Mouse (Mus musculus) olfactory bulb, adult 2 months (tissue): ENCODE data around the gene LTO1. TPM values are rescaled to one million over a fixed set of nuclear protein-coding genes. Genes with fewer than 3 reads are reported as not detected.

Source experiments
- H3K27ac ChIP-seq: fragments of 200-500 bp; 2 replicates; pipeline ENCODE4 v1.5.1; 2012; ENCODE audit warnings: low read depth, low read length; ENCODE audit not compliant: insufficient read depth
- H3K4me1 ChIP-seq: fragments of 200-500 bp; 2 replicates; pipeline ENCODE4 v1.6.1; 2012; ENCODE audit warnings: low read length; ENCODE audit not compliant: control insufficient read depth, insufficient read depth
- H3K4me3 ChIP-seq: fragments of 200-500 bp; 2 replicates; pipeline ENCODE4 v1.5.1; 2012; ENCODE audit warnings: mild to moderate bottlenecking, low read depth, low read length, moderate library complexity; ENCODE audit not compliant: insufficient read depth
- CTCF ChIP-seq: fragments of 200-500 bp; IDR thresholded peaks from 2 replicates; pipeline ENCODE4 v1.5.1; 2012; ENCODE audit warnings: low read depth, mild to moderate bottlenecking, low read length, moderate library complexity; ENCODE audit not compliant: insufficient read depth
- POLR2A ChIP-seq: fragments of 200-500 bp; IDR thresholded peaks from 2 replicates; pipeline ENCODE4 v1.6.1; 2012; ENCODE audit warnings: mild to moderate bottlenecking, low read depth, low read length, moderate library complexity; ENCODE audit not compliant: insufficient read depth
- WGBS: fragments of 180-500 bp; shearing (Covaris S2); methylation state at CpG from one replicate; pipeline ENCODE4 v1.1.7; 2018; 5-methylcytosine and 5-hydroxymethylcytosine counted together
- polyA plus RNA-seq: library from polyadenylated mRNA; stranded (reverse); fragments of >200 nt; gene quantifications from 2 replicates; pipeline ENCODE4 v1.2.4, GENCODE M21; 2012; ENCODE audit warnings: low replicate concordance; ENCODE audit not compliant: missing spikeins, insufficient read depth, insufficient read length

LTO1 gene
- polyA plus RNA-seq, 1 experiment: not detected

DNA sequence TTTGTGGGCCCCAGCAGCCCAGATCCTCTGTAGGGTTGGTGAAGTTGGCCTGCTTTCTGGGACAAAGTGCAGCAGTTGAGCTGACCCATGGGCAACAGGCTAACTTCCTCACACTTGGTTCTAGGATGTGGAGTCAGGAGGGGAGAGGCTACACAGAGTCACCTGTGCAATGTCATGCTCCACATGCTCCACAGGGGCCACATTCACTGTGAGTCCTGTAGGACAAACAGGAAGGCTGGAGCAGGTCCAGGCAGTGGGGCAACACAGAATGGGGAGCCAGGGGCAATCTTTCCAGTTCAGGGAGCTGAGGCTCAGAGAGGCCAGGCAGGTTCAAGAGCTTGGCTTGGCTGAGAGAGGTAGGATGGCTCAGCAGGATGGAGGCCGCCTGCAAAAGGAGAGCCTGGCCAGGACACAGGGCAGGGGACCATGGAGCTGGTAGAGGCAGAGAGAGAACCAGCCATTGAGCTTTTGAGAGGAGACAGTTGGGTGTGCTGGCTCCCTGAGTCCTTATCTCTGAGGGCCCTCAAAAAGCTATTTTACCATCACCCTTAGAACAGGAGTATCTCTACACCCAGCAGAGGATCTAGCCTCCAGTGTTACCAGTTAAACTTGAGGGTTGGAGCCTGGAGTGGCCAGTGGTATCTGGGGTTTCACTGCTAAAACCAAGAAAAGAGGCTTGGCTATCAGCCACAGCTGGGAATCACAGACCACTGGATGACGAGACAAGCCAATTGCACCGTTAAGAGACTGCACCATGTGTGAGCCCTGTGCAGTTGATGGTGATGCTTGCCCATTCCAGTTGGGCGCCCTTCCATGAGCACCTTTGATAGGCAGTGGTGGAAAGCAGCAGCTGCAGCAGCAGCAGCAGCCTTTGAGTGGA, 13.3 kb downstream of the LTO1 start:
- Histone ChIP-seq H3K27ac (no peak overlapping the region), H3K4me3 (no peak overlapping the region), H3K4me1 (peaks cover 21% of the 10 kb centered on the region)
- TF ChIP-seq POLR2A: no peak
- TF ChIP-seq CTCF: no peak
- WGBS: 67% methylated on average over 4 of the region's 4 CpGs

DNA sequence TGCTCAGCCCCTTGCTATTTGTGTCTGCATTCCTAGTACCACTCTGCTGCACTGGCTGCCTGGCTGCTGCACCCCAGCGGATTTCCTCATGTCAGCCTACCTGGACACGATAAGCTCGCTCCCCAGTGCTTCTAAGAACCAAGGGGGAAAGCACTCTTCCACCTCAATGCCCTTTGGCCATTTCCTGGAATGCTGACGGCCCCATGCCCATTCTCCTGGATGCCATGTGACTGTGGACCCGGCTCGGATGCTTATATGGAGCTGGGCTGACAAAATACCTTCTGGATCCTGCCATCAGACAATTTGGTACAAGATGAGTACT, 13.9 kb downstream of the LTO1 start:
- WGBS: 75% methylated on average over 6 of the region's 6 CpGs
- Histone ChIP-seq H3K4me3 (no peak overlapping the region), H3K4me1 (peaks cover 21% of the 10 kb centered on the region), H3K27ac (no peak overlapping the region)
- TF ChIP-seq CTCF (no peak), POLR2A (no peak)

DNA sequence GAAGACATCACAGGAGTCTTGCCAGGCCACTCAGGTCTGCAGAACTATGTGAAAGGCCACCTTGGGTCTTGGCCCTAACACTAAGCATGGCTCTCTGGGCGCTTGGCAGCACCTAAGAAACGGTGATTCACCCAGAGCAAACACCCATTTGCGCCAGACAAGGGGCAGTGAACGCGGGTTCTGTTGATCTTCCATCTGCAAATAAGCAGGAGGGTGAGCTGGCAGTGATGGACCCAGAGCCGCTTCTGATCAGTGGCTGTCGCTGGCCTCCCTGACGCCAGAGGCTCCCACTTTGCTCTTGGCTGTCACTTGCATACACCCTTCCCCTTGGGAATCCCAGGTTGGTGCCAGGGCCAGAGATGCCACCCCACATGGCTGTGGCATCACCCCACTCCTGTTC, 14.6 kb downstream of the LTO1 start:
- Histone ChIP-seq H3K4me1 (peaks cover 21% of the 10 kb centered on the region), H3K4me3 (no peak overlapping the region), H3K27ac (no peak overlapping the region)
- 69% methylated on average over 8 of the region's 8 CpGs for WGBS
- TF ChIP-seq POLR2A: no peak
- no peak for TF ChIP-seq CTCF

DNA sequence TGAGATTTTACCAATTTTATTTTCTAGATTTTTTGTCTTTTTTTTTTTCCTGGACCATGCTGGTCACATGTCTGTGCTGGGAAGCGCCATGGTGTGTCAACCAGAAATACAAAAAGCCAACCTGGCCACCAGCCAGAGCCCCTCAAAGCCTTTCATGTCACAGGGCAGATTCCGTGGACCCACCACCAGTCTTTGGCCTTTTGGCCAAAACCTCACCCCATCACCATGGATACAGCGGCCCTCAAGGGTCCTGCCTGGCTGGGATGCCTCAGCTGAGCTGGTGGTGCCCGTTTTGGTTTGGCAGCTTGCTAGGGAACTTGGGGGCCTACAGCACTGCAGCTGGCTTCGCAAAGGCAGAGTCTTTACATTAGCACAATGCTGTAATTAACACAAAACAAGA, 15.0 kb downstream of the LTO1 start:
- TF ChIP-seq POLR2A (no peak), CTCF (no peak)
- peaks cover 21% of the 10 kb centered on the region for H3K4me1 ChIP-seq
- WGBS: 36% methylated on average over 5 of the region's 5 CpGs
- no peak overlapping the region for H3K4me3 ChIP-seq
- H3K27ac ChIP-seq: no peak overlapping the region

DNA sequence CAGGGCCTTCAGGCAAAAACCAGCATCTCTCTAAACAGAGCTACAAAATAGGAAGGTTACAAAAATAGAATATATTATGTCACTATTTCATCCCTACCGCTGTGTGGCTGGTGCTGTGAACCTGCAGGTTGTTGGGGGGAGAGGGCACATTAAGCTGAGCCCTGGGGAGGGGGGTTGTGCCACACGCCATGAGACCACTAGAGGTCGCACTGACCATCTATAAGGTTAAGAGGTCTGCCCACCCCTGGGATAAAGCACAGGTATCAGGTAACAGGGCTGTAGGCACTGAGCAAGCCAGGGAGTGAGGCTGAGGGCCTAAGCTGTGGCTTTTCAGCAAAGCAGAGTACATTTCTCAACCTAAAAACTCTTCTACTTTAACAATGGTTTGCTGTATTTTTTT, 16.9 kb downstream of the LTO1 start:
- Histone ChIP-seq H3K4me3 (no peak overlapping the region), H3K27ac (no peak overlapping the region), H3K4me1 (peaks cover 21% of the 10 kb centered on the region)
- WGBS: 23% methylated on average over 3 of the region's 3 CpGs
- TF ChIP-seq CTCF (0 out of 2 replicates have a peak, but pooled peaks have one; percentile 25), POLR2A (no peak)

DNA sequence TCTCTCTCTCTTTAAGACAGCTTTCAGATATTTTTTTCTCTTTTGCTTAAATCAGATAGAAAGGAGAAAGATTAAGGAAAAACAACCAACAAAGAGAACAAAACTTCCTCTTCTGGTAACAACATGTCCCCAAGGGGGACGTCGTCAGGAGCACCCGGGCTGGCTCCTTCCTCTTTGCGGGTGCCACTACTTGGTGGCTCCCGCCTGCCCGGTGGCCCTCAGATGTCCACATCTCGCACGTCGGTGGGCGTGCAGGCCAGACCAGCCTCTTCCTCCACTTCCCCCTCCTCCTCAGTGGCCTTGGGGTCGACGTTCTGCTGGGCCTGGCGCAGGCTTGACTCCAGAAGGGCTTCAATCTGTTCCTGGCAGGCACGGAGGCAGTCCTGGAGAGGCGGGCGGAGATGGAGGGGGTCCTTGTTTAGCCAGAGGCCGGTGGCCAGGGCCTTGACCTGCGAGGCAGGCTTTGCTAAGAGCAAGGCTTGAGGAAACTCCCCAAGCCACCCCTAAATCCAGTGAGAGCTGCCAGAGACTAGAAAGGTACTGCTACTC, 17.6 kb downstream of the LTO1 start:
- Histone ChIP-seq H3K27ac (no peak overlapping the region), H3K4me3 (no peak overlapping the region), H3K4me1 (peaks cover 21% of the 10 kb centered on the region)
- TF ChIP-seq CTCF (no peak), POLR2A (no peak)
- 73% methylated on average over 18 of the region's 18 CpGs for WGBS

DNA sequence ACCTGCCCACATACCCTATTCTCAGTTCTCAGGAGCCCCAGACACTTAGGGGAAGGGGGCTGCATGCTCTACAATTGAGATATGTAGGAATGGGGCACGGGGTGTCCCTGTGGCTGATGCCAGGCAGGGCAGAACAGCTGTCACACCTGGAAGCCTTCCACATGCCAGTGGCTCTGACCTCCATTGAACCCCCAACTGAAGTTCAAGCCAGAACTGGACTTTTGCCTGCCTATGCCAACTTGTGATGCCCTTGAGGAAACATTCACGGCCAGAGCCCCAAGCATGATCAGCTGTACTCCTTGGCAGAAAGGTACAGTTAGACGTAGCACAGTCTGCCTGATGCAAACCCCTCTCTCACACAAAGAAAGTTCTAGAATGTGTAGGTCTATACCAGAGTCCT, 18.4 kb downstream of the LTO1 start:
- Histone ChIP-seq H3K4me3 (no peak overlapping the region), H3K4me1 (peaks cover 28% of the 10 kb centered on the region), H3K27ac (no peak overlapping the region)
- WGBS: 79% methylated on average over 3 of the region's 3 CpGs
- TF ChIP-seq CTCF (no peak), POLR2A (no peak)

DNA sequence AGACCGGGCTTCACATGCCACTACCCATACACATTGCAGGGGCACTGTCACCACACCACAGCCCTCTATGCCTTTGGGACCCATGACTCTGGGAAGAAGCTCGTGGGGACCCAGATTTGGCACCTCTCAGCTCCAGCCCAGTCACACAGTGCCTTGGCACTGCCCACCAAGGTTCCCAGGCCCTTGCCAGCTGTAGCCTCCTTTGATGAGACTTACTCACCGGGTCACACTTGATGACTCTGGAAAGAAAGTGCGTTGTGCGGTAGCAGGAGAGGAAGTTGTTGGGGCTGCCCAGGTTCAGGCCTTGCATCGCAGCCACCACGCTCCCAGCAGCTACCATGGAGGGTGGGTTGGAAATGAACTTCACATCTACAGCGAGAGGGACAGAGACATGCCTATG, 18.9 kb downstream of the LTO1 start:
- H3K4me1 ChIP-seq: peaks cover 32% of the 10 kb centered on the region
- no peak overlapping the region for H3K4me3 ChIP-seq
- TF ChIP-seq POLR2A: no peak
- TF ChIP-seq CTCF: no peak
- no peak overlapping the region for H3K27ac ChIP-seq
- 79% methylated on average over 8 of the region's 8 CpGs for WGBS

DNA sequence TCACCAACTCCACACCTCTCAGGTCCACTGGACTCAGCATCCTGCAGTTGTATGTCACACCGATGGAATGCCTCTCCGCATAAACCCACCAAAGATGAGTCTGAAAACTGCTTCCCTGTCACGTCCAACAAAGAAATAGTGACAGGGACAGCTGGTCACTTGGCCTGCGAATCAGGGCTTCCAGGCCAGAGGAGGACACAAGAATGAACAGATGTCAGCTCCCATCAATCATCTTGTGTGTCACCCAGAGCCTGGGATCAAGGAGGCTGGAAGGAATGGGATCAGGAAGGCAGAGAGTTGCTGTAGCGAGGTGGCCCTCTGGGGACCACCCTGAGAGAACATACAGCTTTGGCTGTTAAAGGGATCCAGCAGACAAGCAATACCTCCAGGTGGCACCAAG, 20.0 kb downstream of the LTO1 start:
- no peak for TF ChIP-seq CTCF
- no peak for TF ChIP-seq POLR2A
- peaks cover 34% of the 10 kb centered on the region for H3K4me1 ChIP-seq
- 88% methylated on average over 5 of the region's 5 CpGs for WGBS
- no peak overlapping the region for H3K27ac ChIP-seq
- no peak overlapping the region for H3K4me3 ChIP-seq

DNA sequence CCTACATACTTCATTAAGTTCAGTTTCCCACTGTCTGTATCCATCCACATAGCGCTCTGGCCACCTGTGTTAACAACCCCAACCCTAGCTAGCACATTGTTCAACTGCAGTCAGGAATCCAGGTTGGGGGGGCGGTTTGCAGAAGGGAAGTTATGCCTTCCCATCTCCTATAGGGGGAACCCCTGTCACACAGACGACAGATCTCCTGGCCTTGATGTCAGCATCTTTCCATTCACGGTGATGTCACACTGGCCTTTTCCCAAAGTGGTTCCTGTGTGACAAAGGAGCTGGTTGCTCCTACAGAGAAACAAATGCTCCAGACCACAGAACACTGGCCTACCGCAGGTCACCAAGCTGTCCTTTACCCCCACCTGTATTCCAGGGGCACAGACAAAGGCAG, 20.7 kb downstream of the LTO1 start:
- no peak overlapping the region for H3K27ac ChIP-seq
- H3K4me1 ChIP-seq: peaks cover 34% of the 10 kb centered on the region
- WGBS: 56% methylated on average over 5 of the region's 5 CpGs
- TF ChIP-seq POLR2A: no peak
- no peak for TF ChIP-seq CTCF
- no peak overlapping the region for H3K4me3 ChIP-seq
